Mouse (Mus musculus): ENCODE data around the gene Gtsf1.

- TF ChIP-seq CTCF (IDR thresholded peaks at IDR 0.05; ENCODE audit: borderline replicate concordance, extremely low read depth, insufficient read depth, insufficient read length) (no peak), POLR2A (IDR thresholded peaks at IDR 0.05; ENCODE audit: borderline replicate concordance, extremely low read depth, insufficient read depth, insufficient read length, poor library complexity, severe bottlenecking) (no peak)
These were observed 58.5 kb downstream of the Gtsf1 start for GRCm38 (mm10) chr15:103371741-103372140.

Data from brain, embryonic 14.5 days (tissue).